Mouse (Mus musculus): Measurements from ENCODE around the gene Runx2. TPM values are rescaled to one million over a fixed set of nuclear protein-coding genes. Genes with fewer than 3 reads are reported as not detected.
A peak's percentile ranks its signal among the peaks of the same experiment; 100 is the strongest.

Runx2 gene
- polyA plus RNA-seq, 1 experiment from 2014 or later = 0.89 TPM

DNA sequence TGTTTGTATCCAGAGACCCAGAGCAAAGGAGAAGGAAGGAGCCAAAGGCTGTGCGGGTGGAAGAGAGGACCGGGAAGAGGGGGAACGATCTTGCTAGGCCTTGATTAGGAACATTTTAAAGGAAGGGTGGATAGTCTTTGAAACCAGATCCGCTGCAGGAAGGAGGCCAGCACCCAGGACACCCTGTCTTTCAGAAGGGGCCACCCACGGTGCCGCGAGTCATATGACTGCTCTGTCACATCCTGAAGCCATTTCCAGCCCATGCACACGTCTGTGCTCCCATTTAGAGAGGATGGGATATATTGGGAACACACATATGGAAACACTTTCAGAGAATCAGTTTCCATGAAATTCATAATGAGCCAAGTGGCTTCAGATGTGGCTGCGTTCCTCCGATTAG, 196.4 kb downstream of the Runx2 start:
- ATAC-seq (ENCODE audit: insufficient read depth, low FRiP score) = peak; percentile 62; the same call in 1 of the 2 replicates
- peak overlapping the region; percentile 54 for H3K27ac ChIP-seq (ENCODE audit: low read length)
- H3K9ac ChIP-seq (ENCODE audit: low read length) = no peak overlapping the region
- H3K4me2 ChIP-seq (ENCODE audit: low read depth, low read length) = peak overlapping the region; percentile 40
- peaks cover 4% of the 10 kb centered on the region for H3K4me1 ChIP-seq (ENCODE audit: control insufficient read depth, insufficient read depth, low read length)
- WGBS = 47% methylated on average over 10 of the region's 10 CpGs
- H3K36me3 ChIP-seq (ENCODE audit: control insufficient read depth, insufficient read depth, low read length) = no peaks in the 10 kb centered on the region
- H3K4me3 ChIP-seq (replicated peaks; ENCODE audit: low read length) = no peak overlapping the region
- H3K9me3 ChIP-seq (replicated peaks; ENCODE audit: control insufficient read depth, low read length) = no peaks in the 10 kb centered on the region
- H3K27me3 ChIP-seq (ENCODE audit: control insufficient read depth, insufficient read depth, low read length) = no peaks in the 10 kb centered on the region; the same call in 1 of the 2 replicates

DNA sequence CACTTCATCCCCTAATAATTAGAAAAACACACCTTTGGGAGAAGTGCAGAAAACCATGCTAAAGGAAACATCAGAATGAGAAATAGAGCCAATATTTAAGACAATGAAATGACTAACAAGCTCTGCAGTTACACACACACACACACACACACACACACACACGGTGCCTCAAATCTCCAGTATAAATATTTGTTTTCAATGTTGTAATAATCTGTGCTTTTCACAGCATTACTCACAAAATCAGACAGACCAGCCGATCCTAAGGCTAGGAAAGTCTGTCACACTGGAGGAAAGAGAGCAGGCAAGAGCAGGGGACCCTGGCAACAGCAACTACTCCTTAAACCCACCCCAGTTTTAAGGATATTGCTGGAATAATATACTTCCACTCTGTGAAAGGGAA, 196.9 kb downstream of the Runx2 start:
- no peak; the same call in 1 of the 2 replicates for ATAC-seq (ENCODE audit: insufficient read depth, low FRiP score)
- Histone ChIP-seq H3K9me3 (replicated peaks; ENCODE audit: control insufficient read depth, low read length) (no peaks in the 10 kb centered on the region), H3K27ac (ENCODE audit: low read length) (peak overlapping the region; percentile 54), H3K4me1 (ENCODE audit: control insufficient read depth, insufficient read depth, low read length) (peaks cover 4% of the 10 kb centered on the region), H3K36me3 (ENCODE audit: control insufficient read depth, insufficient read depth, low read length) (no peaks in the 10 kb centered on the region), H3K9ac (ENCODE audit: low read length) (no peak overlapping the region), H3K4me3 (replicated peaks; ENCODE audit: low read length) (no peak overlapping the region), H3K27me3 (ENCODE audit: control insufficient read depth, insufficient read depth, low read length) (no peaks in the 10 kb centered on the region; the same call in 1 of the 2 replicates), H3K4me2 (ENCODE audit: low read depth, low read length) (no peak overlapping the region)
- WGBS = 29% methylated on average over 2 of the region's 2 CpGs

DNA sequence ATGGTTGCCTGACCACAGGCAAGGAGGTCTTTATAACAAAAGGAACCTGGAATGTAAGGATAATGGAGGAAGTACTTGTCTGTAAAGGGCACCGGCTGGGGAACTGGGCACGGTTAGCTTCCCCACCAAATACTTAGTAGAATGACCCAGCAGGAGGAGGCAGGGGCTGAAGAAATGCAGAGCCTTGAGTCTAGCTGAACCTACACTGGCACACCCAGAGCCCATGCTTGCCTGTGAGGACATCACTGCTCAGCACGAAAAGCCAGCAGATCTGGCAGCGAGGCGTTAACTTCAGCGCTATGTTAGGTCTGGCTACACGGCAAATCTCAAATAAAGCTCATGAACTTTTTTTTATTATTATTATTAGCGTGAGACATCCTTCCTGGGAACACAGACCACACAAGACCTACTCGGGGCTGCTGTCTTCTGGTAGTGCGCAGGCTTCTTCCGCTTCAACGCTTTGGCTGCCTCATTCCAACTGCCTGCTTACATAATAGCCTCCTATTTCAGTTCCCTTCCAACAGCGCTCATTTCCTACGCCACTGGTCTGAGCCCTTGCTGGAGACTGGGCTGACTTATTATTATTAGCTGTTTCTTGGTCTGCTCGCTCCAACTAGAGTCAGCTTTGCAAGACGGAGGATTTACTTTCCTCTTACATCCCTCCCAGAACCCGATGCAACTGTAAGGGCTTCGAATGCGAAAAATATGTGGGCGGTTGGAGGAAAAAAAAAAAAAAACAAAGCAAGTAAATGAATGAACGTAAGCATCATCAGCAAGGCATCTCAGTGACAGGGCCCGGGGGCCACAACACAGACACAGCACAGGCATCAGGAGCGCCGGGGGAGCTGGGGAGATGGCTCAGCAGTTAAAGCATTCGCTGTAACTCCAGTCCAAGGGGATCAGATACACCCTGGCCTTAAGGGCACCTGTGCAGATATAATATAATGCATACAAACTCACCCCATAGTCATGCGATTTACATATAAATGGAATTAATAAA, 200.6 kb downstream of the Runx2 start:
- Histone ChIP-seq H3K9me3 (replicated peaks; ENCODE audit: control insufficient read depth, low read length) (no peaks in the 10 kb centered on the region), H3K9ac (ENCODE audit: low read length) (no peak overlapping the region), H3K27ac (ENCODE audit: low read length) (peak overlapping the region; percentile 25; the same call in 1 of the 2 replicates), H3K4me1 (ENCODE audit: control insufficient read depth, insufficient read depth, low read length) (peaks cover 4% of the 10 kb centered on the region), H3K4me2 (ENCODE audit: low read depth, low read length) (peak overlapping the region; percentile 12; the same call in 1 of the 2 replicates), H3K36me3 (ENCODE audit: control insufficient read depth, insufficient read depth, low read length) (no peaks in the 10 kb centered on the region), H3K4me3 (replicated peaks; ENCODE audit: low read length) (no peak overlapping the region), H3K27me3 (ENCODE audit: control insufficient read depth, insufficient read depth, low read length) (peaks cover under 1% of the 10 kb centered on the region; the same call in 1 of the 2 replicates)
- 66% methylated on average over 26 of the region's 26 CpGs for WGBS
- ATAC-seq (ENCODE audit: insufficient read depth, low FRiP score) = no peak

DNA sequence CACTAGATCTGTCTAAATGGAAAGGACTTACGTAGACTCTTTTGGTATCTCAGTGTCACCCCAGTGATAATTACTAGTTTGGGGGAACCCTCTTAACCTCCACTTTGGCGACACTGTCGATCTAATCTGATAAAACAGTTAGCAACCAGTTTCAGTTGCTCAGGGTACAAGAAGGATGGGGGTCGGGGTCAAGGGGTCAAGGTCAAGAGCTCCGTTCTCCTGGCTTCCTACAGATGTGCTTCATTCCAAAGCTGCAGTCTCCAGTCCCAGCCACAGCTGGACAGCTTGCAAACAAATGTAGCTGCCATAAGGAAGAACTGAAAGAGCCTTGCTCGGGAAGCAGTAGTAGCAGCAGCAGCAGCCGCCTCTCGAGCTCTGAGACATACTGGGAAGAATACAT, 202.0 kb downstream of the Runx2 start:
- H3K4me1 ChIP-seq (ENCODE audit: control insufficient read depth, insufficient read depth, low read length) = no peaks in the 10 kb centered on the region; the same call in 1 of the 2 replicates
- H3K4me3 ChIP-seq (replicated peaks; ENCODE audit: low read length) = no peak overlapping the region
- no peaks in the 10 kb centered on the region for H3K9me3 ChIP-seq (replicated peaks; ENCODE audit: control insufficient read depth, low read length)
- no peak overlapping the region for H3K9ac ChIP-seq (ENCODE audit: low read length)
- H3K4me2 ChIP-seq (ENCODE audit: low read depth, low read length) = no peak overlapping the region
- no peak for ATAC-seq (ENCODE audit: insufficient read depth, low FRiP score)
- peaks cover 3% of the 10 kb centered on the region; the same call in 1 of the 2 replicates for H3K27me3 ChIP-seq (ENCODE audit: control insufficient read depth, insufficient read depth, low read length)
- no peak overlapping the region for H3K27ac ChIP-seq (ENCODE audit: low read length)
- no peaks in the 10 kb centered on the region for H3K36me3 ChIP-seq (ENCODE audit: control insufficient read depth, insufficient read depth, low read length)
- WGBS = 35% methylated on average over 8 of the region's 8 CpGs

DNA sequence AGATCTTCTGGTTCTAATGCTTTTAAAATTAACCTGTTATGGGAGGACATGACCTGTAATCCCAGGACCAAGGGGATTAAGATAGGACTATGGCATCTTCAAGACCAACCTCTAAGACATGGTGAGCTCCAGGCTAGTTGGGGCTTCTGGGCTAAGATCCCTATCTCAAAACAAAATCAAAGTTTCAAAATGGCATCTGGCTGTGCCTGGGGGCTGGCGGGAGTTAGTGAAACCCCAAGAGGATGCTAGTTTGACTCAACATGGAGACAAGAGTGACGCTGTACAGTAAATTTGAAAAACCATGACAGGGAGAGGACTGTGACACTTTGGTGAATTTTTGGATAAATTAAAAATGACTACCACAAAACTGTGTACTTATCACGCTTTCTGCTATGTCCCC, 202.6 kb downstream of the Runx2 start:
- no peak overlapping the region for H3K9ac ChIP-seq (ENCODE audit: low read length)
- peaks cover 3% of the 10 kb centered on the region; the same call in 1 of the 2 replicates for H3K27me3 ChIP-seq (ENCODE audit: control insufficient read depth, insufficient read depth, low read length)
- no peak overlapping the region for H3K4me3 ChIP-seq (replicated peaks; ENCODE audit: low read length)
- no peak overlapping the region for H3K27ac ChIP-seq (ENCODE audit: low read length)
- H3K9me3 ChIP-seq (replicated peaks; ENCODE audit: control insufficient read depth, low read length) = no peaks in the 10 kb centered on the region
- H3K36me3 ChIP-seq (ENCODE audit: control insufficient read depth, insufficient read depth, low read length) = no peaks in the 10 kb centered on the region
- no peaks in the 10 kb centered on the region; the same call in 1 of the 2 replicates for H3K4me1 ChIP-seq (ENCODE audit: control insufficient read depth, insufficient read depth, low read length)
- 93% methylated on average over 3 of the region's 3 CpGs for WGBS
- H3K4me2 ChIP-seq (ENCODE audit: low read depth, low read length) = no peak overlapping the region
- ATAC-seq (ENCODE audit: insufficient read depth, low FRiP score) = no peak

DNA sequence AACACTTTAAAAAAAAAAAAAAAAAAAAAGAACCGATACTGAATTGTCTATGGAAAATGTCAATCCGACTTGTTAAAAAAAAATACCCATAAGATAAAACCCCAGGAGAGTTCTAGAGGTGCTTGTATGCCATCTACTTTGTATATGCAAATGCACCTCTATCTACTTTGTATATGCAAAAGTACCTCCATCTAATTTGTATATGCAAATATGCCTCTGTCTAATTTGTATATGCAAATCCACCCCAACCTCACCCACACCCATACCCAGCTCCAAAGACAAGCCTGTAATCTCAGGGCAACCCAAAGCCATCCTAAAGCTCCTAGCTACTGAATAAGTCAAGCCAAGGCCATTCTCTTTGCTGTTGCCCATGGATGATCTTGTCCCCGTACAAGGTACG, 203.1 kb downstream of the Runx2 start:
- H3K36me3 ChIP-seq (ENCODE audit: control insufficient read depth, insufficient read depth, low read length) = no peaks in the 10 kb centered on the region
- H3K9ac ChIP-seq (ENCODE audit: low read length) = no peak overlapping the region
- no peak for ATAC-seq (ENCODE audit: insufficient read depth, low FRiP score)
- 94% methylated on average over 4 of the region's 4 CpGs for WGBS
- no peaks in the 10 kb centered on the region for H3K9me3 ChIP-seq (replicated peaks; ENCODE audit: control insufficient read depth, low read length)
- no peaks in the 10 kb centered on the region; the same call in 1 of the 2 replicates for H3K4me1 ChIP-seq (ENCODE audit: control insufficient read depth, insufficient read depth, low read length)
- H3K4me3 ChIP-seq (replicated peaks; ENCODE audit: low read length) = no peak overlapping the region
- peaks cover 3% of the 10 kb centered on the region; the same call in 1 of the 2 replicates for H3K27me3 ChIP-seq (ENCODE audit: control insufficient read depth, insufficient read depth, low read length)
- no peak overlapping the region for H3K27ac ChIP-seq (ENCODE audit: low read length)
- H3K4me2 ChIP-seq (ENCODE audit: low read depth, low read length) = no peak overlapping the region

DNA sequence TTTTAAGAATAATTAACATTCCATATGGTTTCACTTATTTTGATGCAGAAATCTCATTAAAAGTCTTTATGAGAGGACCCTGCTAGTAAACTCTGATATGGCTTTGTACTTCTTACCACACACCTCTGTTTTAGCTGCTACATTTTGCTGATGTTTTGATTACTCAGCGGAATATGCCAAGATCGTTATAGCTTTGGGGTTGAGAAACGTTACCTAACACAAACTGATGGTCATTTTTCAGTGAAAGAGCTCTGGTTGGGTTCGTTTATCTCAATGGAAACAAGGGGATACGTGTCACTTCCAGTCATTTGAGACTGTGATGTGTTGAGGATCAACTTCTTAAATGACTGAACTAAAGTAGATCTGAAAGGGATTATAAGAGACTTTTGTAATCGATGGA, 203.8 kb downstream of the Runx2 start:
- WGBS = 68% methylated on average over 6 of the region's 6 CpGs
- Histone ChIP-seq H3K4me2 (ENCODE audit: low read depth, low read length) (no peak overlapping the region), H3K27me3 (ENCODE audit: control insufficient read depth, insufficient read depth, low read length) (peaks cover 3% of the 10 kb centered on the region; the same call in 1 of the 2 replicates), H3K27ac (ENCODE audit: low read length) (no peak overlapping the region), H3K9me3 (replicated peaks; ENCODE audit: control insufficient read depth, low read length) (no peaks in the 10 kb centered on the region), H3K4me1 (ENCODE audit: control insufficient read depth, insufficient read depth, low read length) (no peaks in the 10 kb centered on the region; the same call in 1 of the 2 replicates), H3K36me3 (ENCODE audit: control insufficient read depth, insufficient read depth, low read length) (no peaks in the 10 kb centered on the region), H3K4me3 (replicated peaks; ENCODE audit: low read length) (no peak overlapping the region), H3K9ac (ENCODE audit: low read length) (no peak overlapping the region)
- ATAC-seq (ENCODE audit: insufficient read depth, low FRiP score) = no peak

DNA sequence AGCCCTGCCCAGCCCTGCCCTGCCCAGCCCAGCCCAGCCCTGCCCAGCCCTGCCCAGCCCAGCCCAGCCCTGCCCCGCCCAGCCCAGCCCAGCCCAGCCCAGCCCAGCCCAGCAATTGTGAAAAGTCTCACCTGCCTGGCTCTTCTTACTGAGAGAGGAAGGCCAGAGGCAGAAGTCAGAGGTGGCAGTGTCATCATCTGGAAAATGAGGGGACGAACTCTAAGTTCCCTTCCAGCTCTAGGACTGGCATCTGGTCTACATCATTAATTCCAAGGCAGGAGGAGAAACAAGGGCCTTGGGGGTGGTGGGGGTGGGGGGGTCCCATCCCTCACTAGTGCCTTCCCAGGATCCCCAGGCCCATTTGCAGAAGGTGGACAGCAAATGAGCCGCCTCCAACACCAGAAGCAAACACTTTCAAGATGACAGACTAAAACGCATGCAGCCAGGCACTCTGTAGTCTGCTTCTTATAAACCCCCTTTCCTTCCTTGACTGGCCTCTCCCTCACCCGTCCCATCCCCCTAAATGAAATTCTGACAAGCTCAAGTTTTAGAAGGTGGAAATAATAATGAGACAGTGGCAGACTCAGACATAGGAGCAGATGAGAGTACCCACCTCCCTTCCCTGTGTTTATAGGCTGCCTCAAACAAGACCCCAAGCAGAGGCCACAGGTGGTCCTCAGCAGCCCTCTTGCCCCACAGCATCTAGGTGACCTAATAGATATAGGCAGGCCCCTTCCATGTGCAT, 204.5 kb downstream of the Runx2 start:
- no peak for ATAC-seq (ENCODE audit: insufficient read depth, low FRiP score)
- no peaks in the 10 kb centered on the region for H3K36me3 ChIP-seq (ENCODE audit: control insufficient read depth, insufficient read depth, low read length)
- H3K4me1 ChIP-seq (ENCODE audit: control insufficient read depth, insufficient read depth, low read length) = no peaks in the 10 kb centered on the region; the same call in 1 of the 2 replicates
- H3K27me3 ChIP-seq (ENCODE audit: control insufficient read depth, insufficient read depth, low read length) = 0 out of 2 replicates have a peak, but pooled peaks cover 3% of the 10 kb centered on the region
- H3K9me3 ChIP-seq (replicated peaks; ENCODE audit: control insufficient read depth, low read length) = no peaks in the 10 kb centered on the region
- no peak overlapping the region for H3K4me3 ChIP-seq (replicated peaks; ENCODE audit: low read length)
- WGBS = 57% methylated on average over 4 of the region's 5 CpGs
- no peak overlapping the region for H3K9ac ChIP-seq (ENCODE audit: low read length)
- no peak overlapping the region for H3K4me2 ChIP-seq (ENCODE audit: low read depth, low read length)
- H3K27ac ChIP-seq (ENCODE audit: low read length) = no peak overlapping the region
